Mouse (Mus musculus) macrophage (primary cell): ENCODE measurements around the gene Lrrc3. TPM values are rescaled to one million over a fixed set of nuclear protein-coding genes. Genes with fewer than 3 reads are reported as not detected.

Experiments used
- H3K27ac ChIP-seq: fragments of 350-480 bp; formaldehyde crosslinking; 2 replicates; pipeline ENCODE4 v1.9.0; 2021
- H3K36me3 ChIP-seq: fragments of 350-480 bp; formaldehyde crosslinking; 2 replicates; pipeline ENCODE4 v1.9.0; 2021; ENCODE audit errors: inconsistent target
- H3K4me3 ChIP-seq: fragments of 350-480 bp; formaldehyde crosslinking; 2 replicates; pipeline ENCODE4 v1.9.0; 2021; ENCODE audit errors: inconsistent target
- H3K79me2 ChIP-seq: fragments of 350-480 bp; formaldehyde crosslinking; 2 replicates; pipeline ENCODE4 v1.9.0; 2021; ENCODE audit errors: inconsistent target
- WGBS: methylation state at CpG from one replicate; pipeline ENCODE4 v1.1.7; 2026; ENCODE audit warnings: inconsistent platforms; ENCODE audit not compliant: missing documents; 5-methylcytosine and 5-hydroxymethylcytosine counted together
- polyA plus RNA-seq: library from polyadenylated mRNA; stranded (reverse); fragments of 250-400 nt; gene quantifications from 3 replicates; pipeline ENCODE4 v1.2.4, GENCODE M21; 2018; ENCODE audit warnings: inconsistent platforms

Gene Lrrc3
- polyA plus RNA-seq, 1 experiment from 2014 or later = not detected

GRCm38 (mm10) chr10:77900126-77900525 is 2.2 kb downstream of the Lrrc3 start:
- WGBS = 65% methylated on average over 7 of the region's 7 CpGs
- no peak overlapping the region for H3K27ac ChIP-seq
- no peaks in the 10 kb centered on the region for H3K79me2 ChIP-seq
- no peak overlapping the region for H3K4me3 ChIP-seq
- H3K36me3 ChIP-seq = no peaks in the 10 kb centered on the region

GRCm38 (mm10) chr10:77895562-77895961 is 6.8 kb downstream of the Lrrc3 start:
- Histone ChIP-seq H3K36me3 (no peaks in the 10 kb centered on the region), H3K27ac (no peak overlapping the region), H3K4me3 (no peak overlapping the region), H3K79me2 (no peaks in the 10 kb centered on the region)
- 90% methylated on average over 5 of the region's 5 CpGs for WGBS

- Histone ChIP-seq H3K27ac (no peak overlapping the region), H3K79me2 (no peaks in the 10 kb centered on the region), H3K4me3 (no peak overlapping the region), H3K36me3 (no peaks in the 10 kb centered on the region)
- 75% methylated on average over 8 of the region's 8 CpGs for WGBS
Measured at GRCm38 (mm10) chr10:77890987-77891565, 11.3 kb downstream of the Lrrc3 start.

GRCm38 (mm10) chr10:77886007-77886747 is 16.2 kb downstream of the Lrrc3 start:
- H3K4me3 ChIP-seq = no peak overlapping the region
- H3K36me3 ChIP-seq = no peaks in the 10 kb centered on the region
- no peak overlapping the region for H3K27ac ChIP-seq
- no peaks in the 10 kb centered on the region for H3K79me2 ChIP-seq
- WGBS = 73% methylated on average over 12 of the region's 12 CpGs

- no peak overlapping the region for H3K27ac ChIP-seq
- H3K36me3 ChIP-seq = no peaks in the 10 kb centered on the region
- no peaks in the 10 kb centered on the region for H3K79me2 ChIP-seq
- 82% methylated on average over 5 of the region's 5 CpGs for WGBS
- H3K4me3 ChIP-seq = no peak overlapping the region
Measured at GRCm38 (mm10) chr10:77882553-77882952, 19.8 kb downstream of the Lrrc3 start.

GRCm38 (mm10) chr10:77880305-77880704 is 22.0 kb downstream of the Lrrc3 start:
- H3K4me3 ChIP-seq = no peak overlapping the region
- H3K36me3 ChIP-seq = no peaks in the 10 kb centered on the region
- H3K27ac ChIP-seq = no peak overlapping the region
- 22% methylated on average over 3 of the region's 3 CpGs for WGBS
- no peaks in the 10 kb centered on the region for H3K79me2 ChIP-seq

GRCm38 (mm10) chr10:77878985-77879384 is 23.4 kb downstream of the Lrrc3 start:
- no peak overlapping the region for H3K27ac ChIP-seq
- H3K4me3 ChIP-seq = no peak overlapping the region
- WGBS = 76% methylated on average over 4 of the region's 6 CpGs
- H3K36me3 ChIP-seq = no peaks in the 10 kb centered on the region
- no peaks in the 10 kb centered on the region for H3K79me2 ChIP-seq

GRCm38 (mm10) chr10:77869651-77870050 is 32.7 kb downstream of the Lrrc3 start:
- no peaks in the 10 kb centered on the region for H3K36me3 ChIP-seq
- H3K79me2 ChIP-seq = no peaks in the 10 kb centered on the region
- no peak overlapping the region for H3K27ac ChIP-seq
- 89% methylated on average over 7 of the region's 7 CpGs for WGBS
- no peak overlapping the region for H3K4me3 ChIP-seq

- no peak overlapping the region for H3K27ac ChIP-seq
- no peaks in the 10 kb centered on the region for H3K36me3 ChIP-seq
- H3K4me3 ChIP-seq = no peak overlapping the region
- 86% methylated on average over 1 of the region's 1 CpGs for WGBS
- H3K79me2 ChIP-seq = no peaks in the 10 kb centered on the region
Measured at GRCm38 (mm10) chr10:77867546-77867945, 34.8 kb downstream of the Lrrc3 start.

- 25% methylated on average over 11 of the region's 11 CpGs for WGBS
- no peaks in the 10 kb centered on the region for H3K36me3 ChIP-seq
- no peak overlapping the region for H3K27ac ChIP-seq
- H3K79me2 ChIP-seq = no peaks in the 10 kb centered on the region
- no peak overlapping the region for H3K4me3 ChIP-seq
Measured at GRCm38 (mm10) chr10:77864762-77865143, 37.6 kb downstream of the Lrrc3 start.

- H3K4me3 ChIP-seq = no peak overlapping the region
- H3K36me3 ChIP-seq = no peaks in the 10 kb centered on the region
- H3K79me2 ChIP-seq = no peaks in the 10 kb centered on the region
- WGBS = 27% methylated on average over 8 of the region's 14 CpGs
- no peak overlapping the region for H3K27ac ChIP-seq
Measured at GRCm38 (mm10) chr10:77864067-77864761, 38.1 kb downstream of the Lrrc3 start.

- Histone ChIP-seq H3K36me3 (no peaks in the 10 kb centered on the region), H3K79me2 (no peaks in the 10 kb centered on the region), H3K4me3 (no peak within 1 kb of the TSS), H3K27ac (no peak within 1 kb of the TSS)
- whole genome bisulfite sequencing = 58% methylated on average over 5 of the region's 7 CpGs
Measured at GRCm38 (mm10) chr10:77861675-77862074, 40.7 kb downstream of the Lrrc3 start, which contains the start of gene Gm3285. TSS of gene Gm3285 (plus strand) at chr10:77861975.

GRCm38 (mm10) chr10:77852559-77852958 is 49.8 kb downstream of the Lrrc3 start, which contains the start of gene Gm10318:
TSS of gene Gm10318 (plus strand) at chr10:77852859.
- H3K4me3 ChIP-seq = no peak within 1 kb of the TSS
- H3K27ac ChIP-seq = no peak within 1 kb of the TSS
- H3K79me2 ChIP-seq = no peaks in the 10 kb centered on the region
- no peaks in the 10 kb centered on the region for H3K36me3 ChIP-seq
- 73% methylated on average over 9 of the region's 9 CpGs for WGBS
